In genomic region chr11:121118577-121118976, GRCm38 (mm10) we compare ENCODE assay signal across 24 mouse cellular contexts. TPM values are rescaled to one million over a fixed set of nuclear protein-coding genes. Genes with fewer than 3 reads are reported as not detected.
DNase-seq lines count a peak whose midpoint lies in the region; TF ChIP-seq lines count a peak whose summit lies in the region.
"Had no signal": no experiment of that assay in that cellular context is flagged by ENCODE, and none has a peak within 500 bp of the region (broad histone marks: within the 10 kb centered on the region; RNA-seq: fewer than 3 reads in every experiment).

Tex19.2 (minus strand) TSS chr11:121118677.

- WGBS in heart, embryonic 10.5 days = 83% methylated on average over 3 of the region's 3 CpGs

- no peak for TF ChIP-seq RAD21 in MEL (IDR thresholded peaks at IDR 0.05; ENCODE audit: low read depth, low read length)

- DNase-seq in heart, embryonic 10.5 days (ENCODE audit: low spot score) = peak; percentile 35
- no peak for DNase-seq in heart, adult 11 months
- no peak for DNase-seq in testis, postnatal 14 days (ENCODE audit: low spot score)
- no peak for DNase-seq in MEL (ENCODE audit: low read depth, low spot score)
- DNase-seq in embryo, embryonic 10.5 days (ENCODE audit: low spot score) = no peak
- DNase-seq: adrenal gland, adult 2 months; adrenal gland, postnatal 10 days; adrenal gland, postnatal 25 days; cerebellum, adult 11 months; cerebellum, adult 18-20 months; cerebellum, adult 8-10 months; cerebellum, adult 9-11 months; cerebellum, postnatal 14 days; cerebellum, postnatal 36 days; forebrain, postnatal 0 days had no signal

- H3K4me1 ChIP-seq in heart, embryonic 10.5 days = peaks cover 14% of the 10 kb centered on the region
- peaks cover 7% of the 10 kb centered on the region; the same call in 1 of the 2 replicates for H3K4me1 ChIP-seq in testis, adult 2 months (ENCODE audit: control insufficient read depth, insufficient read depth, low read length)
- peaks cover 13 to 27% of the 10 kb centered on the region in 2 experiments for H3K4me1 ChIP-seq in MEL (ENCODE audit: control insufficient read depth in 1 of 2, insufficient read depth in 2 of 2, low read length in 2 of 2)
- H3K4me1 ChIP-seq: embryonic facial prominence, embryonic 10.5 days; embryonic facial prominence, embryonic 12.5 days; forebrain, embryonic 15.5 days had no signal

- 0 out of 2 replicates have a peak within 1 kb of the TSS, but pooled peaks have one; percentile 11 for H3K27ac ChIP-seq in heart, embryonic 10.5 days
- peak within 1 kb of the TSS; percentile 96 for H3K27ac ChIP-seq in testis, adult 2 months (ENCODE audit: control insufficient read depth, insufficient read depth, low read depth, low read length)
- H3K27ac ChIP-seq in MEL (ENCODE audit: control insufficient read depth, low read depth, low read length) = peak within 1 kb of the TSS; percentile 79
- H3K27ac ChIP-seq: embryonic facial prominence, embryonic 10.5 days; embryonic facial prominence, embryonic 12.5 days; forebrain, embryonic 12.5 days; forebrain, embryonic 15.5 days had no signal

- peaks cover 18% of the 10 kb centered on the region for H3K79me2 ChIP-seq in MEL (ENCODE audit: control insufficient read depth, insufficient read depth, low read length, poor library complexity)

- no peaks in the 10 kb centered on the region for H3K9me3 ChIP-seq in heart, embryonic 10.5 days
- no peaks in the 10 kb centered on the region for H3K9me3 ChIP-seq in MEL (replicated peaks; ENCODE audit: insufficient read depth, low read length)
- H3K9me3 ChIP-seq: embryonic facial prominence, embryonic 10.5 days; embryonic facial prominence, embryonic 12.5 days; forebrain, embryonic 12.5 days; forebrain, embryonic 15.5 days had no signal

- H3K36me3 ChIP-seq in heart, embryonic 10.5 days = no peaks in the 10 kb centered on the region
- H3K36me3 ChIP-seq in testis, adult 2 months (ENCODE audit: control insufficient read depth, insufficient read depth, low read length) = no peaks in the 10 kb centered on the region
- peaks cover 0 to 27% of the 10 kb centered on the region in 2 experiments; a peak in 2 of 4 replicates for H3K36me3 ChIP-seq in MEL (ENCODE audit: control insufficient read depth in 1 of 2, insufficient read depth in 2 of 2, low read length in 2 of 2)
- H3K36me3 ChIP-seq: embryonic facial prominence, embryonic 10.5 days; embryonic facial prominence, embryonic 12.5 days; forebrain, embryonic 12.5 days; forebrain, embryonic 15.5 days had no signal

- TF ChIP-seq EP300 in MEL (IDR thresholded peaks at IDR 0.05; ENCODE audit: low read depth in 1 of 2, low read length in 2 of 2) = no peak

- no peak for TF ChIP-seq CTCF in testis, adult 2 months (IDR thresholded peaks at IDR 0.05; ENCODE audit: control insufficient read depth, insufficient read depth, insufficient replicate concordance, low read depth, low read length)
- no peak for TF ChIP-seq CTCF in MEL (IDR thresholded peaks at IDR 0.05 in 2 of 3, conservative IDR thresholded peaks at IDR 0.05 in 1 of 3; ENCODE audit: control insufficient read depth in 1 of 3, insufficient read depth in 1 of 3, low read depth in 2 of 3, low read length in 3 of 3, poor library complexity in 1 of 3, severe bottlenecking in 1 of 3)

- H3K27me3 ChIP-seq in heart, embryonic 10.5 days (ENCODE audit: insufficient read depth, poor library complexity, severe bottlenecking) = peaks cover 21% of the 10 kb centered on the region
- no peaks in the 10 kb centered on the region for H3K27me3 ChIP-seq in testis, adult 2 months (ENCODE audit: control insufficient read depth, insufficient read depth, low read length)
- H3K27me3 ChIP-seq in MEL (ENCODE audit: control insufficient read depth in 1 of 2, insufficient read depth in 2 of 2, low read length in 2 of 2) = no peaks in the 10 kb centered on the region
- H3K27me3 ChIP-seq: embryonic facial prominence, embryonic 12.5 days; forebrain, embryonic 12.5 days; forebrain, embryonic 15.5 days had no signal

- no peak within 1 kb of the TSS for H3K4me3 ChIP-seq in heart, embryonic 10.5 days
- peak within 1 kb of the TSS; percentile 90 for H3K4me3 ChIP-seq in testis, adult 2 months (ENCODE audit: control insufficient read depth, low read depth, low read length)
- H3K4me3 ChIP-seq in MEL (ENCODE audit: control insufficient read depth in 1 of 2, insufficient read depth in 1 of 2, low read depth in 2 of 2, low read length in 2 of 2) = peak within 1 kb of the TSS; percentile 39 to 82
- H3K4me3 ChIP-seq: embryonic facial prominence, embryonic 10.5 days; embryonic facial prominence, embryonic 12.5 days; forebrain, embryonic 12.5 days; forebrain, embryonic 15.5 days had no signal

- no peak for TF ChIP-seq POLR2A in testis, adult 2 months (IDR thresholded peaks at IDR 0.05; ENCODE audit: control insufficient read depth, low read depth, low read length)
- TF ChIP-seq POLR2A in MEL (IDR thresholded peaks at IDR 0.05; ENCODE audit: control insufficient read depth in 1 of 2, insufficient read depth in 1 of 2, low read depth in 1 of 2, low read length in 2 of 2, poor library complexity in 1 of 2) = no peak

- peak within 1 kb of the TSS; percentile 89 for H3K9ac ChIP-seq in MEL (ENCODE audit: control insufficient read depth, low read depth, low read length, poor library complexity, severe bottlenecking)
- H3K9ac ChIP-seq: embryonic facial prominence, embryonic 12.5 days; forebrain, embryonic 12.5 days; forebrain, embryonic 15.5 days; forebrain, postnatal 0 days had no signal

TF ChIP-seq in MEL, 35 proteins besides CTCF, POLR2A, EP300 and RAD21:
- TF ChIP-seq TBP (IDR thresholded peaks at IDR 0.05; ENCODE audit: low read depth, low read length) = no peak
- TF ChIP-seq ETS1 (IDR thresholded peaks at IDR 0.05; ENCODE audit: low read depth, low read length) = no peak
- no peak for TF ChIP-seq NELFE (IDR thresholded peaks at IDR 0.05; ENCODE audit: low read depth, low read length)
- no peak for TF ChIP-seq MEF2A (IDR thresholded peaks at IDR 0.05; ENCODE audit: extremely low read depth, insufficient replicate concordance, low read depth, low read length, poor library complexity, severe bottlenecking)
- TF ChIP-seq SIN3A (IDR thresholded peaks at IDR 0.05; ENCODE audit: low read length) = no peak
- no peak for TF ChIP-seq E2F4 (IDR thresholded peaks at IDR 0.05; ENCODE audit: borderline replicate concordance, low read depth, low read length)
- TF ChIP-seq UBTF (IDR thresholded peaks at IDR 0.05; ENCODE audit: borderline replicate concordance, insufficient read depth, low read depth, low read length) = no peak
- TF ChIP-seq KAT2A (conservative IDR thresholded peaks at IDR 0.05; ENCODE audit: low read depth, low read length) = no peak
- no peak for TF ChIP-seq SMC3 (IDR thresholded peaks at IDR 0.05; ENCODE audit: low read depth, low read length)
- no peak for TF ChIP-seq TAL1 (IDR thresholded peaks at IDR 0.05; ENCODE audit: low read length)
- TF ChIP-seq RCOR1 (IDR thresholded peaks at IDR 0.05; ENCODE audit: low read depth, low read length) = no peak
- TF ChIP-seq ZNF384 (IDR thresholded peaks at IDR 0.05; ENCODE audit: low read depth, low read length) = no peak
- no peak for TF ChIP-seq JUND (IDR thresholded peaks at IDR 0.05; ENCODE audit: low read depth, low read length)
- no peak for TF ChIP-seq HCFC1 (IDR thresholded peaks at IDR 0.05; ENCODE audit: low read depth, low read length)
- TF ChIP-seq GABPA (IDR thresholded peaks at IDR 0.05; ENCODE audit: low read depth, low read length) = no peak
- TF ChIP-seq GATA1 (IDR thresholded peaks at IDR 0.05; ENCODE audit: low read depth, low read length) = no peak
TF ChIP-seq in MEL: peak in this region for 0.

RNA-seq across cellular contexts. Expression of gene Tex19.2, which starts in this region (rescaled TPM):
- not detected in 2 replicates for polyA plus RNA-seq in heart, embryonic 10.5 days (2016; fragmentation: Nextera tagmentation; extraction: Ambion mirVana)
- 23.9 and 27.6 TPM in 2 replicates for polyA plus RNA-seq in testis, adult 2 months (2012; rRNA removed)
- 44.7 and 45.7 TPM in 2 replicates for total RNA-seq in MEL (2012; rRNA removed)
- polyA plus RNA-seq in MEL (2012; ENCODE audit: insufficient read depth in 1 of 2, insufficient read length in 2 of 2, low read depth in 1 of 2, low replicate concordance in 2 of 2, missing spikeins in 1 of 2) = 10 to 100 TPM in 1 of 2 experiments, not detected in 1; 34.5 TPM
- total RNA-seq: adrenal gland, adult 2 months; adrenal gland, postnatal 10 days; adrenal gland, postnatal 25 days; adrenal gland, postnatal 4 days; common myeloid progenitor, adult 5-6 weeks; forebrain, postnatal 0 days had no signal
- polyA plus RNA-seq: adrenal gland, adult 2 months; brain, embryonic 14.5 days; embryonic facial prominence, embryonic 10.5 days; embryonic facial prominence, embryonic 14.5 days; forebrain, embryonic 12.5 days; forebrain, embryonic 15.5 days; forebrain, postnatal 0 days had no signal

Comparison
In these comparisons a context has a peak if more than half of its experiments do, and no peak if none do; other contexts are left out.
1. Peak in DNase-seq and H3K27ac ChIP-seq in heart, embryonic 10.5 days; RNA of the gene not detected or under 1 TPM.
2. H3K27ac ChIP-seq: peak in every context shown above with its lines; median percentile 96 in testis, adult 2 months; 79 in MEL; 11 in heart, embryonic 10.5 days.